Mouse (Mus musculus): Measurements from ENCODE around the gene Fli1. TPM values are rescaled to one million over a fixed set of nuclear protein-coding genes. Genes with fewer than 3 reads are reported as not detected.
A peak's percentile ranks its signal among the peaks of the same experiment; 100 is the strongest.

The Fli1 gene
- total and polyA plus RNA-seq, 2 experiments, result 1.6 to 3.0 TPM

- Histone ChIP-seq H3K27ac (replicated peaks; ENCODE audit: insufficient read depth, low read depth, low read length) (no peak overlapping the region), H3K4me3 (ENCODE audit: insufficient read depth, low read depth, low read length) (no peak overlapping the region), H3K27me3 (ENCODE audit: control insufficient read depth, insufficient read depth, low read length) (no peaks in the 10 kb centered on the region; the same call in 1 of the 2 replicates), H3K36me3 (ENCODE audit: control insufficient read depth, insufficient read depth, low read length) (no peaks in the 10 kb centered on the region), H3K9ac (ENCODE audit: low read depth, low read length) (no peak overlapping the region), H3K4me1 (ENCODE audit: control insufficient read depth, insufficient read depth, low read length) (peaks cover 3% of the 10 kb centered on the region; the same call in 1 of the 2 replicates), H3K79me2 (ENCODE audit: control insufficient read depth, insufficient read depth, low read length) (no peaks in the 10 kb centered on the region; the same call in 1 of the 2 replicates)
- DNase-seq (ENCODE audit: extremely low read depth, low read depth, low spot score), result no peak
- 45% methylated on average over 2 of the region's 2 CpGs for WGBS
- TF ChIP-seq CTCF (IDR thresholded peaks at IDR 0.05; ENCODE audit: low read depth, low read length) (no peak), POLR2A (IDR thresholded peaks at IDR 0.05; ENCODE audit: extremely low read depth, insufficient read depth, low read length) (no peak)
Measured at GRCm38 (mm10) chr9:32535201-32535955, 7.3 kb downstream of the Fli1 start.

DNA sequence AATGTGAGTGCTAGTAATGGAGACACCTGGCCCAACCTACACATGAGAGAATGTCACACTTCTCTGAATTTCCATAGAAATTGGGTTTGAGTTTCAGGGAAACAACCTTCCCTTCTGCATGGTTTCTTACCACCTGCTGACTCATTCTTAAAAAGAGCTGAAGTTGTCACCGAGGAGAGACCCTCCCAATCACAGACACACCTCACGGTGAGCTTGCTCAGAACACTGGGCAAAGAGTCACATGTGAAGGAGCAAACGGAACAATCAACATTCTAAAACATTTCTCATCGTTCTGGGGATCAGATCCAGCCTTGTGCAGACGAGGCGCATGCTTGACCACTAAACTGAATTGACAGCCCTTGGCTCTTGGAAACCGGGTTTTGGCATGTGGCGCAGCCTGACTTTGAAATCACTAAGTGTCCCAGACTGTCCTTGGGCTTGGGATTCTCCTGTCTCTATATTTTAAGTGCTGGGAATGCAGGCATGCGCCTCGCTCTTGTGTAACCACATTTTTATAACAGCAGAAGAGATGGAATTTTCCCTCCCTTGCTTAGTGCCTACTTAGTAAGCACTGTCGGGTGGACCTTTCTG lies 8.5 kb downstream of the Fli1 start:
- Histone ChIP-seq H3K4me1 (ENCODE audit: control insufficient read depth, insufficient read depth, low read length) (peaks cover 3% of the 10 kb centered on the region; the same call in 1 of the 2 replicates), H3K4me3 (ENCODE audit: insufficient read depth, low read depth, low read length) (no peak overlapping the region), H3K27me3 (ENCODE audit: control insufficient read depth, insufficient read depth, low read length) (no peaks in the 10 kb centered on the region), H3K36me3 (ENCODE audit: control insufficient read depth, insufficient read depth, low read length) (no peaks in the 10 kb centered on the region), H3K27ac (replicated peaks; ENCODE audit: insufficient read depth, low read depth, low read length) (no peak overlapping the region), H3K79me2 (ENCODE audit: control insufficient read depth, insufficient read depth, low read length) (no peaks in the 10 kb centered on the region; the same call in 1 of the 2 replicates), H3K9ac (ENCODE audit: low read depth, low read length) (no peak overlapping the region)
- TF ChIP-seq POLR2A (IDR thresholded peaks at IDR 0.05; ENCODE audit: extremely low read depth, insufficient read depth, low read length) (no peak), CTCF (IDR thresholded peaks at IDR 0.05; ENCODE audit: low read depth, low read length) (no peak)
- DNase-seq (ENCODE audit: extremely low read depth, low read depth, low spot score), result no peak
- 85% methylated on average over 11 of the region's 11 CpGs for WGBS

DNA sequence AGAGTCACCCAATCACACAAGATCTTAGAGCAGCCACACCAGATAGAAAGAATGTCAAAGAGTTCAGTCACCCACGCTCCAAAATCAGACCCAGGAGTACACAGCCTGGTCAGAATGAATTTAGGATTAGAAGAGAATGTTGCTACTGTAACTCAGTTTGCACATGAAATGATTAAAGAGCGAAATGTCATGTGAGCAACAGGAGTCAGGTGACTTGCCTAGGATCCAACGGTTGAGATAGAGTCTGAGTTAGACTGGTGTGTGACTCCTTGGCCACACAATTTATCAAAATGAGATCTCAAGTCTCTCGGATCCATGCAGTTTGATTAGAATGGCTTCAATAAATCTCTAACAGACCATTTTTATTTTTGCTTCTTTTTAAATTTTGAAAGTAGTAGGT lies 11.1 kb downstream of the Fli1 start:
- Histone ChIP-seq H3K9ac (ENCODE audit: low read depth, low read length) (no peak overlapping the region), H3K27me3 (ENCODE audit: control insufficient read depth, insufficient read depth, low read length) (no peaks in the 10 kb centered on the region), H3K36me3 (ENCODE audit: control insufficient read depth, insufficient read depth, low read length) (no peaks in the 10 kb centered on the region), H3K4me1 (ENCODE audit: control insufficient read depth, insufficient read depth, low read length) (peaks cover 4% of the 10 kb centered on the region; the same call in 1 of the 2 replicates), H3K4me3 (ENCODE audit: insufficient read depth, low read depth, low read length) (no peak overlapping the region), H3K27ac (replicated peaks; ENCODE audit: insufficient read depth, low read depth, low read length) (no peak overlapping the region), H3K79me2 (ENCODE audit: control insufficient read depth, insufficient read depth, low read length) (peaks cover 3% of the 10 kb centered on the region; the same call in 1 of the 2 replicates)
- no peak for TF ChIP-seq POLR2A (IDR thresholded peaks at IDR 0.05; ENCODE audit: extremely low read depth, insufficient read depth, low read length)
- TF ChIP-seq CTCF (IDR thresholded peaks at IDR 0.05; ENCODE audit: low read depth, low read length), result no peak
- DNase-seq (ENCODE audit: extremely low read depth, low read depth, low spot score), result no peak
- WGBS, result 79% methylated on average over 4 of the region's 4 CpGs

DNA sequence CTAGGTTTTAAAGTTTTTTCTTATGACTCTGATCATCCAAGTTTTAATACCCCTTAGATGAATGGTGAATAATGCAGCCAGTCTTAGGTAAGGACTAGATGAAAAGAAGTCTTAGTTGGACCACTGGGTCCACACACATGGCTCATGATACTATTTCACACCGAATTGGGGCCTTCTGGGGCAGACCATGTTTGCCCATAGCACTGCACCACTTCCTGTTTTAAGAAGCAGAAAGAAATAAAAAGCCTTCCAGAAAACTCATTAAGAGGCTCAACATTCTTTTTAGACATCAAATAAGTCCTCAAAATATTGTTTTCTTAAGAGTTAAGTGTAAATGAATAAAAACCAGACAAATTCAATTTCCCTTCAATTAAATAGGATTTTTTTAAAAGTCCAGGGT lies 11.7 kb downstream of the Fli1 start:
- H3K4me1 ChIP-seq (ENCODE audit: control insufficient read depth, insufficient read depth, low read length), result peaks cover 4% of the 10 kb centered on the region; the same call in 1 of the 2 replicates
- no peaks in the 10 kb centered on the region for H3K36me3 ChIP-seq (ENCODE audit: control insufficient read depth, insufficient read depth, low read length)
- H3K4me3 ChIP-seq (ENCODE audit: insufficient read depth, low read depth, low read length), result no peak overlapping the region
- H3K27ac ChIP-seq (replicated peaks; ENCODE audit: insufficient read depth, low read depth, low read length), result no peak overlapping the region
- WGBS, result 56% methylated on average over 1 of the region's 1 CpGs
- H3K79me2 ChIP-seq (ENCODE audit: control insufficient read depth, insufficient read depth, low read length), result peaks cover 3% of the 10 kb centered on the region; the same call in 1 of the 2 replicates
- H3K27me3 ChIP-seq (ENCODE audit: control insufficient read depth, insufficient read depth, low read length), result no peaks in the 10 kb centered on the region
- H3K9ac ChIP-seq (ENCODE audit: low read depth, low read length), result no peak overlapping the region
- no peak for DNase-seq (ENCODE audit: extremely low read depth, low read depth, low spot score)
- TF ChIP-seq CTCF (IDR thresholded peaks at IDR 0.05; ENCODE audit: low read depth, low read length), result no peak
- TF ChIP-seq POLR2A (IDR thresholded peaks at IDR 0.05; ENCODE audit: extremely low read depth, insufficient read depth, low read length), result no peak

GRCm38 (mm10) chr9:32530188-32530587 lies 12.5 kb downstream of the Fli1 start:
- no peak for DNase-seq (ENCODE audit: extremely low read depth, low read depth, low spot score)
- Histone ChIP-seq H3K27ac (replicated peaks; ENCODE audit: insufficient read depth, low read depth, low read length) (peak overlapping the region; percentile 39), H3K9ac (ENCODE audit: low read depth, low read length) (no peak overlapping the region), H3K79me2 (ENCODE audit: control insufficient read depth, insufficient read depth, low read length) (peaks cover 3% of the 10 kb centered on the region; the same call in 1 of the 2 replicates), H3K4me1 (ENCODE audit: control insufficient read depth, insufficient read depth, low read length) (peaks cover 2% of the 10 kb centered on the region; the same call in 1 of the 2 replicates), H3K27me3 (ENCODE audit: control insufficient read depth, insufficient read depth, low read length) (no peaks in the 10 kb centered on the region), H3K36me3 (ENCODE audit: control insufficient read depth, insufficient read depth, low read length) (no peaks in the 10 kb centered on the region), H3K4me3 (ENCODE audit: insufficient read depth, low read depth, low read length) (no peak overlapping the region)
- no peak for TF ChIP-seq POLR2A (IDR thresholded peaks at IDR 0.05; ENCODE audit: extremely low read depth, insufficient read depth, low read length)
- TF ChIP-seq CTCF (IDR thresholded peaks at IDR 0.05; ENCODE audit: low read depth, low read length), result no peak
- WGBS, result 74% methylated on average over 5 of the region's 5 CpGs
